Mouse (Mus musculus) thymus, postnatal 36 days (tissue): ENCODE results near the gene Nus1.

ENCODE experiments used
- DNase-seq, 2 experiments: peaks; one replicate each; pipeline ENCODE4 v3.0.0; 2022; ENCODE audit warnings: mixed read lengths in 2 of 2

The Nus1 gene

DNA sequence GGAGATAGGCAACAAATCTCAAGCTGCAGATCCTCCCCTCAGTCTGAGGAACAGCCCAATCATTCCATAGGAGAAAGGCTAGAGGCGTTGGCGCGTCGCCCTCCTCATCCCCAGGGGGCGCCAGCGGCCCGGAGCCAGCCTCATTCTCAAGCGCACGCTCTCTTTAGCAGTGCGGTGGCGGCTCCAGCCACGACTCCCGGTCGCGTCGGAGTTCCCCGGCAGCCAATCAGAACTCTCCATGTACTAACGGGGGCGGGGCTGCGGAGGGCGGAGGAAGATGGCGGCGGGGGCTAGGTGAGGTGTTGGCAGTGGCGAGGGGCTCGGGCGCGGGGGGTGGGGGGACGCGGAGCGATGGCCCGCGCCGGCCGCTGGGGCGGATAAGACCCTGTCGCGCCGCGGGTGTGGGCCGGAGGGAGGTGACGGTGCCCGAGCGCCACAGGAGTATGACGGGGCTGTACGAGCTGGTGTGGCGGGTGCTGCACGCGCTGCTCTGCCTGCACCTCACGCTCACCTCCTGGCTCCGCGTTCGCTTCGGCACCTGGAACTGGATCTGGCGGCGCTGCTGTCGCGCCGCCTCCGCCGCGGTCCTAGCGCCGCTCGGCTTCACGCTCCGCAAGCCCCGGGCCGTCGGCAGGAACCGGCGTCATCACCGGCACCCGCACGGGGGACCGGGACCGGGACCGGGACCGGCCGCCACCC is at the start of gene Nus1:
Gene Nus1, plus strand, starts transcription at position 249 of the 699 bp plus-strand sequence.
- peak; percentile 96 for DNase-seq

GRCm38 (mm10) chr10:52368376-52368775 is 49.0 kb upstream of the Nus1 start:
- DNase-seq = no peak

- DNase-seq = no peak
These were observed 43.5 kb upstream of the Nus1 start for GRCm38 (mm10) chr10:52373834-52374233.

- DNase-seq = no peak
These were observed 42.7 kb upstream of the Nus1 start for GRCm38 (mm10) chr10:52374651-52375050.

- DNase-seq = no peak
These were observed 40.9 kb upstream of the Nus1 start for GRCm38 (mm10) chr10:52376422-52376821.

GRCm38 (mm10) chr10:52377813-52378212 is 39.5 kb upstream of the Nus1 start:
- no peak for DNase-seq

DNA sequence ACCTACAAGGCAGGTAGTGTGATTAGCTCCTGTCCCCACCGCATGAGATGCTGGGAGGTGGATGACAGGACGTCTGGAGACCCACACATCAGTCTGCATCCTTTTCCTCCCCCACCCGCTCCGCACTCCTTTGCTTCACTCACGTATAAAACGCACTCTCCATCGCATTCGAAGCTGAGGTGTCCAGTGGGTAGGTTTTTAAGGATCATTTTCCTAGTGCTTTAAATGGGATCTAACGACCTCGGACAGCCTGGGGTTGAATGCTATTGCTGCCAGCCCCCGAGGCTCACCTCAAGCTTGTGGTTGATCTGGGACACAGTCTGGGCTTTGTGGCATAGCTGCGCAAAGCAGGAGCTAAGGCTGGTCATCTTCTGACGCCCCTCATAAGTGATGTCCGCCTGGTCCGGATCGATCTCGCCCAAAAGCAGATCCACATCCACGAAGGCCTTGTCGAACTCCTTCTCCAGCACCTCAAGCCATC is 36.0 kb upstream of the Nus1 start:
- peak in 1 of 2 experiments; percentile 30 for DNase-seq

GRCm38 (mm10) chr10:52381845-52382591 is 35.3 kb upstream of the Nus1 start, which contains the start of gene Gopc:
Gene Gopc, minus strand, starts transcription at chr10:52382124.
- DNase-seq = peak; percentile 96 to 98

DNA sequence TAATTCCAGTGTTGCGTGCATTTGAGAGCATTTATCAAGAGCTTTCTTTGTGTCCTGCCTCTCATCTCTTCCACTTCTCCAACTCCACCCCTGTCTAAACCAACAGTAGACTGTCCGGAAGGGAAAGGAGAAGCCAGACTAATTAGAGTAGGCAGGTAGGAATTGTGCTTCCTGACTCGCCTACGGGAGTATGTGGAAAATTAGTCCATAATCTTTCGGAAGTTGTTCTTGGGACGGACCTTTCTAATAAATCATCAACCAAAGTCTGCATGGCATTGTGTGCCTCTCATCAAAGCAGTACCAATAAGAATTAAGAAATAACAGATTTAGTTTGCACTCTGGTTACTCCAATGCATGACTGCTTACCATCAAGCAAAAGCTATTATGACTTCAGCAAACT is 34.3 kb upstream of the Nus1 start:
- no peak for DNase-seq

DNA sequence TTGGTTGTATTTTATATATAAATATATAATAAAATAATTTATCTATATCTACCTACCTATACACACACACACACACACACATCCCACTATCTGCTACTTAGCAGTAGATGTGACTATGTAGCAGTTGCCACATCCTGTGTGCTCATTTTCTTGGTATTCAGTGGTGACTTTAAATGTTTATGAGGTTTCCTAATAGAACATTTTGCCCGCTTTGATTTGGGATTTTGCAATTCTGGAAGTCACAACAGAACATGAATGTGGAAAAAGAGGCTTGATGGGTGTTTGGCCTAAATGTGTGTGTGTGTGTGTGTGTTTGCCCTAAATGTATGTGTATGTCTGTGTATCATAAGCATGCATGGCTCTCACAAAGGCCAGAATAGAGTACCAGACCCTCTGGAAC is 33.8 kb upstream of the Nus1 start:
- no peak for DNase-seq

DNA sequence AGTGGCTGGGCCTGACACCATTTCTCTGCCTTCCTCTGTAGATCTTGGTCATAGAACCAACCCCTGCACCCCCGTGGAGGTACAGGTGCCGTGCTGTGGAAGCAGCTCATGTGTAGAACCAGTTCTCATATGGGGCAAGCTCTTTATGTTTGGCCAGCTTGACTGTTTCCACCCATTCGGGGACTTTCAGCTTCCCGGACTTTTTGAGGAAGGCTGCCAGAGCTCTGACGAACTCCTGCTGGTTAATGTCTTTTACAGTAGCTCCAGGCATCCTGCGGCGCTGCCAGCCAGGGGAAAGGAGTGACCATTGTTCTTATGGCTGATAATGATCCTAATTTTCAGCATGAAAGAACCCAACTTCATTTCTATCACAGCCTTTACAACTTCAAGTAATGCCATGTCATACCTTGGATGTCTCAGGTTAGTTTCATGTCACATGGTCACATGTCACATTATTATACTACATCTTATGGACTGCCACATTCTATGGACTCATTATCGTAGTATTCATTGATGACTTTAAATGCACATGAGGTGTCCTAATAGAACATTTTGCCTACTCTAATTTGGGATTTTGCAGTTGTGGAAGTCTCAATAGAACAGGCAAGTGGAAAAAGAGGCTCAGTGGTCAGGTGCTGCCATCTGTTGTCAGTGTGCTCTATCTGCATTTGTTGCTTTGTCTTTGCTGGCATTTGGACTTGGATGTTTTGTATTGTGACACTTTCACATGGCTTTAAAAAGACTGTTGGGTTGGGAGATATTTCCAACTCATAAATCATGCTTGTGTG is 32.3 kb upstream of the Nus1 start:
- DNase-seq = peak; percentile 17 to 24

GRCm38 (mm10) chr10:52387192-52387591 is 30.2 kb upstream of the Nus1 start:
- no peak for DNase-seq

DNA sequence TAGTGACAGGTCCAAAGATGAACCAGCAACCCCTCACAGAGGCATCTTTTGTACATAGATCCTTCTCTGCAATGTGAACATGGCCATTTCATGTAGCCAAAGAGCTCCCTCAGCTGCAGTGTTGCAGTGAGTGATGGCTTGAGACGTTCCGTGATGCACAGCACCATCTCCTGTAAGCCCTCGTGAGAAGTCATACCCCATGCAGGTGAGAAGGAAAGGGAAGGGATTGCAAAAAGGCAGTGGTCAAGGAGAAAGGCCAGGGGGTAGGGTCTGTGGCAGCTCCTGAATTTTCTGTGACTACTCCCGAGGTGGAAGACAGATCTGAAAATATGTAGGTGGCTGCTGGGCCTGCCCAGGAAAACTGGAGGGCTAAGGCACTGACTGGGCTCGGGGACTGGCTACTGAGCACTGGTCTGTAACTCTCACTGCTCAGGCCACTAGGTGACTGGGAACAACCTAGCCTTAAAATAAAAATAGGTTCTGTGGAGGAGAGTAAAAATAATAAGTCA is 28.4 kb upstream of the Nus1 start, which contains the start of gene Nepn:
Gene Nepn, plus strand, starts transcription at position 51 of the 509 bp plus-strand sequence.
- DNase-seq = no peak

DNA sequence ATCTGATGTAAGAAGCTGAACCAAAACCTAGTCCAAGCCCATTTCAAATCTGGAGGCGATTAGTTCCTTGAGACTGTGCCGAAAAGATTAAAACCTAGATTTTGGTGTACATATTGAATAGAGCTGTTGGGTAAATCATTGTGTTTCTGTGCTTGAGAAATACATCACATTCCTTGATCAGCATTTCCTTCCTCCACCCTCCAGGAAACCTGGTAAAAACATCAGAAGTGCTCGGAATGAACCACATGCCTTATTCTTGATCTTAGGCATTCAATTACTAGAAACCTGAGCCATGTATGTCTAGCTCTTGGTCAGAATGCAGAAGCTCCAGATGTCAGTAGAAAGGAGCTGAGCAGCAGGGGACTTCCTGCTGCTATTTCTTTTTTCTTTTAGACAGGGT is 27.9 kb upstream of the Nus1 start:
- DNase-seq = no peak

DNA sequence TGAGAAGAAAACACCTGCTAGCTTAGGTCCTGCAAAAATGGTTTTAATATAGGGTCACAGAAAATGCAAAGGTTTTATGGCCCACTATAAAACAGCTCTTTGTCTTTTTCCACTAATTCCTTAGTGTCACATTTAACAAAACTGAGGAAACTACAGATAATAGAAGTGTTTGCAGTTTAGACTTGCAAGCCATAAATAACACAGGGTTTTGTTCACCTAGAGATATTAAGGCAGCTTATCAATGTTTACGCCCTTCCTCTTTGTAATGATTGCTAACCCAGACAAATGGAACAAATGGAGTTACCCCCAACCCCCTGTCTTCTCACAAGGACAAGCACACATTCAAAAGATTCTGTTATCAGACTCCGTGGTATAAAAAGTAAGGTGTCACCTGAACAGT is 26.1 kb upstream of the Nus1 start:
- DNase-seq = no peak

- no peak for DNase-seq
These were observed 20.7 kb upstream of the Nus1 start for GRCm38 (mm10) chr10:52396647-52397046.

DNA sequence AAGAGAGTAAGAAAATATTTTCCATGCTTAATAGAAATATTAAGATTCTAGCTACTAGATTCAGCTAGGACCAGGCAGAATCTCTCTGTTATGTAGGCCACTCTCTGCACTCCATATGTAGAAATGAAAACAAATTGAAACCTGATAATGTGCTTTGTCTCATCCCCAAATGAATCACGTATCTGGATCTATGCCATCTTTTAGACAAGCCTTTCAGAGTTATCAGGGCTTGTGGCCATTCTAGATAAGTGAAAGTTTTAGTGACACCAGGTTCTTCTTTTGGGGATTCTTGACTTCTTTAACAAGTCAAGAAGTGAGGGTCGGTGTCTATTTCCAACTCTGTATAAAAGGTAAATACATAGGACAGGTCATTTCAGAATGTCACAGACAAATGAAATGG is 18.6 kb upstream of the Nus1 start:
- DNase-seq = no peak

- no peak for DNase-seq
These were observed 17.6 kb upstream of the Nus1 start for GRCm38 (mm10) chr10:52399722-52400121.

- no peak for DNase-seq
These were observed 12.2 kb upstream of the Nus1 start for GRCm38 (mm10) chr10:52405160-52405559.

- DNase-seq = no peak
These were observed 9.8 kb upstream of the Nus1 start for GRCm38 (mm10) chr10:52407526-52407925.

- DNase-seq = no peak
These were observed 2.3 kb upstream of the Nus1 start for GRCm38 (mm10) chr10:52415020-52415419.

DNA sequence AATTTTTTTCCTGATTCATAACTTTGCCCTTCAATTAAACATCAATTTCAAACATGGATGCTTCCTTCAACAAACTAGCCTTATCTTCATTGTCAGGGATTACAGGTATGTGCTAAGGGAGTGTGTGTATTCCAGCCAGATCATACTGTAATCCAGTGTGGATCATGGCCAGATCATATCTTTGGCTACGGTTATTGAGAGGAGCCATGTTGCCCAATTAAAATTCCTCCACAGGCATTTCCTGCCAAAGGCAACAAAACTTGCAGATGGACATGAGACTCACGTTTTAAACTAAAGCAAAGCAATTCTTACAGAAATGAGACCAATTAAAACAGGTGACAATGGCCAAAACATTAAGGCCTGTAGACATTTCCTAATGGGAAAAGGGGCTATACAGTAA is 889 bp upstream of the Nus1 start:
- DNase-seq = no peak
